In genomic region chr1:177796193-177796939, GRCm38 (mm10) we compare ENCODE assay signal across 8 mouse cellular contexts. TPM values are rescaled to one million over a fixed set of nuclear protein-coding genes. Genes with fewer than 3 reads are reported as not detected.
DNase-seq lines count a peak whose midpoint lies in the region; ATAC-seq lines count a peak whose summit lies in the region.

Gene Adss, minus strand, starts transcription at chr1:177796511.

- ATAC-seq in megakaryocyte progenitor cell, adult 5-6 weeks (replicated peaks; ENCODE audit: poor library complexity), result peak; percentile 85

- DNase-seq in adipocyte (ENCODE audit: low spot score), result peak; percentile 98
- peak; percentile 97 for DNase-seq in embryo, embryonic 10 days (ENCODE audit: low spot score)
- peak; percentile 100 for DNase-seq in gastrocnemius, postnatal 10 days
- DNase-seq in induced T-regulatory cell, adult 2 months (ENCODE audit: low read depth), result peak; percentile 99
- DNase-seq in left cerebral cortex, adult 9 months (ENCODE audit: low spot score in 2 of 2), result peak; percentile 97 to 98
- peak; percentile 97 for DNase-seq in right cerebral cortex, postnatal 14 days
- DNase-seq in urinary bladder, postnatal 36 days (ENCODE audit: low spot score in 2 of 2), result peak; percentile 99

RNA-seq across cellular contexts. Expression of gene Adss, which starts in this region (rescaled TPM):
- 10 to 100 TPM; 14.4 to 21.2 TPM for total RNA-seq in gastrocnemius, postnatal 10 days (2021)
- total RNA-seq in megakaryocyte progenitor cell, adult 5-6 weeks (2015), result 162 and 165 TPM in 2 replicates
- 221 and 237 TPM in 2 replicates for total RNA-seq in megakaryocyte progenitor cell, adult 5-6 weeks (2017)

Comparison
In these comparisons a context has a peak if more than half of its experiments do, and no peak if none do; other contexts are left out.
1. Peak in every context shown above with its lines: DNase-seq and ATAC-seq.
2. RNA of gene Adss (total RNA-seq): 162 to 237 TPM in megakaryocyte progenitor cell, adult 5-6 weeks; 14.4 to 21.2 TPM in gastrocnemius, postnatal 10 days; every median in the first group is over 4 times any median in the second.